Mouse (Mus musculus) cerebellum, adult 8-10 months (tissue): ENCODE results near the gene Cfl1.

ENCODE experiments used
- DNase-seq: peaks from one replicate; pipeline ENCODE4 v3.0.0; 2022

Gene Cfl1

DNA sequence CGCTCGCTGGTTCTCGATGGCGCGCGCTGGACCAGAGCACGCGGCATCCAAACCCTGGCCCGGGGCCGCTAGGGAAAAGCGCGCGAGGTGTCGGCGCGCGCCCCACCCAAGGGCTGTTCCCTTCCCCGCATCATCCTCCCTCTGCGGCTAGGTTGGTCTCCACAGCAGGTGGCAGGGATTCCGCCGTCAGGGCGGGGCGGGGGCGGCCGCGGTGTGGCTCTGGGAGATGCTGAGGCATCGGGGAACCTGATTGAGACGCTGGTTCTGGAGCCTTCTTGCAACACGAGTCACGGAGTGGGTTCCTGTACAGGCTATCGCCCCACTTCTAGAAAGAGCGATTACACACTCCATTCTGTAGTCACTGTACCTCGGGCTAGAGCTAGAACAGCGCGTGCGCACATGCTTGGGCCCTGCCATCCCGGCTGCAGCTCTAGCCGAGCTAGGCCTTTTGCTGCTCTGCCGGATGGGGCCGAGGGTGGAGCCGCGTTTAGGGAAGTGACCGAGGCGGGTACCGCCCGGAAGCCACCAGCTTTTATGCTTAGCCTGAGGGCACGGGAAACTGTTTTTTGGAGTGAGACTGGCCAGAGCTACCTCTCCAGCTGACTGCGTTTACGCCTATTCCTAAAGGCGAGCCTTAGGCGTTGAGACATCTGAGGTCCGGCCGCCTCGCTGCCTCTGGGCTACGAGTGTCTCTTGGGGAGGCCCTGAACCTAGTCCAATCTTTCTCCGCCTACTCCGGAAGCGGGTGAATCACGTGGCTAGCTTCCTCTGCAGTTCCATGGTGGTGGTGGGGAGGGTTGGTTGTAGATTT is 848 bp downstream of the Cfl1 start:
- DNase-seq, result peak; percentile 76

- no peak for DNase-seq
Observed at GRCm38 (mm10) chr19:5492641-5493040, 2.4 kb downstream of the Cfl1 start.

- peak; percentile 32 for DNase-seq
Observed at GRCm38 (mm10) chr19:5493301-5493721, 3.1 kb downstream of the Cfl1 start.

DNA sequence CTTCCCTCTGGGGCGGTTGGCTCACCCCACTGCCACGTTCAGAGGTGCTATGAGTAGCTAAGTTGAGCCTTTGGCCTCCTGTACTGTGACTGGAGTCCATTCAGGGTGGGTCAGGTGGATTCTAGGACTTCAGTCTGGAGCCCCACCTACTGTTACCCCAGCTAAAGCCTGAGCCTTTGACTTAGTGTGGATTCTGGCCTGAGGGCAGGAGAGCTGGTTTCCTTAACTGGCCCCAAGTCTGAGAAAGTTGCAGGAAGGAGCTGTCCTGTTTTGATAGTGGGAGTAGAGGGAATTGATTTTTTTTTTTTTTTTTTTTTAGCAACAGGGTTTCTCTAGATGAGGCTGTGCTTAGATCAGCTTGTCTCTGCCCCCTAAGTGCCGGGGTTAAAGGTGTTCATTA is 4.1 kb downstream of the Cfl1 start:
- DNase-seq, result no peak

DNA sequence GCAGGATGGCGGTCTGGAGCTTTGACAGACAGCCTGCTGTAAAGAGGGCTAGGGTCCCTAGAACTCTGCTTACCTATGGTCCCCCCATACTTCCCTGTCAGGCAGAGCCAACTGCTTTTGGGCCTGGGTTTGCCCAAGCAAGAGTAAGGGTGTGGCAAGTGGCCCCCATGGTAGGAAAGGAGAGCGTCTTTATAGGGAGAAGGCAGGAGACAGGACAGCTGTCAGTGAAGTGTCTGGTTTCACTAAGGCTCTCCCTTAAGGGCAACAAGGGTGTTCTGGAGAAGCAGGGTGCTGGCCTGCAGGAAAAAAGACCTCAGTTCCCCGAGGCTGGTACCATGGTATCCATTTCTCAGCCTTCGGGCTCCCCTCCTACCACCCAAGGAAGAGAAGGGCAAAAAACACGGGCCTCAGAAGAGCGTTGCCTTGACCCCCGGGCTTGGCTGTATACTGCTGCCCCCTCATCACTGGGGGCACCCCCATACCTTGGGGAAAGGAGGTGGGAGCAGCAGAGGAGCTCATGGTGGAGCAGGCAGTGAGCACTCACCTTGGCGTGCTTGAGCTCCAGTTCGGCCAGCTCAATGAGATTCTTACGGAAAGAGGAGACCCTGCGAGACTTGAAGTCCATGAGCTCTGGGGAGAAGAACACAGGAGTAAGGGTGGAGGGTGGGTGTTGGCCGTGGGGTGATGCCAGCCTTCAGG is 5.2 kb downstream of the Cfl1 start:
- peak; percentile 25 for DNase-seq

DNA sequence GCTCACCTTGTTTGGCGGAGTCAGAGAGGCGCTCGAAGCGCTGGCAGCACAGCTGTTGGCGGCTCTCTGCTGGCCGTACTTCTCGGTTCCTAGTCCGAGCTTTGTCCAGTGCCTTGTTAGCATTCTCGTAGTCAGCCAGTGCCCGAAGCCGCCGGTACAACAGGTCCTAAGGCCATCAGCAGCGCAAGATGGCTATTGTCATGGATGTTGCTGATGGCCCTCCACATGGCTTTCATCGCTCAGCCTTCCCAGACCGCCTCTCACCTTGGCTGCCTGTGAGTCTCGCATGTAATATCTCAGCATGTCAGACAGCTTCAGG is 5.8 kb downstream of the Cfl1 start:
- no peak for DNase-seq

DNA sequence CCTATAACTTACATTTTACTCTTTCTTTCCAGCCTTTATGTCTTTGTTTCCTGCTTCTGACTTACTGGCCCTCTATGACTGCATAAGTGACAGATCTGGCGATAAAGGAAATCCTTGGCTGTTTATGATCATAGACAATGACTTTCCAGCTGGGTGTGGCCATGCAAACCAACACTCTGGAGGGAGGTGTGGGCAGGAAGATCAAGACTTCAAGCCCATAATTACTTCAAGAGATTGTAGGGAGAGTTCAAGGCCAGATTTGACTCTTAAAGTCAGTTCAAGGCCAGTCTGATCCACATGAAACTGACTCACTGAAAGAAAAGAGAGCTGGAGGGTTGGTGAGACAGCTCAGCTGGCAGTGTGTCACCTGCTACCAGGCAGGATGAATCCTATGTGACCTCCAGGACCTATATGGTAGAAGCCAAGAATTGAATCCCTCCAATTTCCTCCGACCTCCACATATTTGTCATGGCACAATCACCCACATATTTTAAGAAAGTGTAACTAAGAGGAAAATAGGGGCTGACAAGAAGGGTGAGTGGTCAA is 10.1 kb downstream of the Cfl1 start:
- DNase-seq, result no peak

GRCm38 (mm10) chr19:5503687-5504086 is 13.4 kb downstream of the Cfl1 start, which contains the start of gene 1700020D05Rik:
1700020D05Rik (minus strand) TSS chr19:5503787.
- DNase-seq, result no peak

DNA sequence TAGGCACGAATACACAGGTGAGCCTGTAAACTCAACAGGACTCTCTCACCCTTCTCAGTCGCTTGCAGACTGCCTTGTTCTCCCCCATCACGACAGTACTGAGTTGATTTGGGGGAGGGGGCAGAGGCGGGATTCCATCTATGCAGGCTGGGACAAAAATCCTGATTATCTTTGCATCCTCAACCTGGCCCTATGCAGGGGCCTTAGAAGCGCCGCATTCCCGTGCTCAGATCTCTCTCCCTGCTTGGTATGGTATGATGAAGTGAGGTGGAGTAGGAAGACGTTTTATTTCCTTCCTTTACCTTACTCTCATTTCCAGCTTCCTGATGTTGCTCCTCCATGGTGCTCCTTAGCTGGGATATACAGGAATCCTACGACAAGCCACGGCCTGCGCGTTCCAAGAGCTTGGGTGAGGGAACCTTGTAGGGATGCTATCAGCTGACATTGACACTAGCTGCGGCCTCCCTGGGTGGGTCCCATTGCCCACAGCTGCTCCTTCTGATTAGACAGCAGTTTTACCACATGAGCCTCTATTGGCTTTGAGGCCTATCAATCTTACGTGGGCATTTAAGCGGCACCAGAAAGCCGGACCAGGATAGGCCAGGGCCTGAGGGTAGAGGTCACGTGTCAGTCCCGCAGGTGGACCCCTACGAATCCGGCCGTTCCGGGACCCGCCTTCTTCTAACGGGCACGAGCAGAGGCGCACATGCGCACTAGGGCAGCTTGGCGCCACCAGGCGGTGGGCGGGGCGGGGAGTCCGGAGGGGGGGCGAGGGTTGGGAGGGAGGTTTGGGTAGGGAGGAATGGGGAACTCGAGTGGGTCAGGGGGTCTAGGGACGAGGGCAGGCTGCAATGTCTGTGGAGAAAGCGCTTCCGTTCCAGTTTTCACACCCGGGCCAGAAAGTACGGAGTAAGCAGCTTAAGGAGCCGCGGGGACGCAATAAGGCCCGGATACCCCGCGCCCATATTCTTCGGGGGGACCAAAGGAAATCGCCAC is 20.1 kb downstream of the Cfl1 start, which contains the start of gene Snx32:
Gene Snx32 (minus strand): TSS at position 508 of the 996 bp plus-strand sequence.
- DNase-seq, result peak; percentile 98

GRCm38 (mm10) chr19:5511074-5511632 is 20.9 kb downstream of the Cfl1 start:
- no peak for DNase-seq

DNA sequence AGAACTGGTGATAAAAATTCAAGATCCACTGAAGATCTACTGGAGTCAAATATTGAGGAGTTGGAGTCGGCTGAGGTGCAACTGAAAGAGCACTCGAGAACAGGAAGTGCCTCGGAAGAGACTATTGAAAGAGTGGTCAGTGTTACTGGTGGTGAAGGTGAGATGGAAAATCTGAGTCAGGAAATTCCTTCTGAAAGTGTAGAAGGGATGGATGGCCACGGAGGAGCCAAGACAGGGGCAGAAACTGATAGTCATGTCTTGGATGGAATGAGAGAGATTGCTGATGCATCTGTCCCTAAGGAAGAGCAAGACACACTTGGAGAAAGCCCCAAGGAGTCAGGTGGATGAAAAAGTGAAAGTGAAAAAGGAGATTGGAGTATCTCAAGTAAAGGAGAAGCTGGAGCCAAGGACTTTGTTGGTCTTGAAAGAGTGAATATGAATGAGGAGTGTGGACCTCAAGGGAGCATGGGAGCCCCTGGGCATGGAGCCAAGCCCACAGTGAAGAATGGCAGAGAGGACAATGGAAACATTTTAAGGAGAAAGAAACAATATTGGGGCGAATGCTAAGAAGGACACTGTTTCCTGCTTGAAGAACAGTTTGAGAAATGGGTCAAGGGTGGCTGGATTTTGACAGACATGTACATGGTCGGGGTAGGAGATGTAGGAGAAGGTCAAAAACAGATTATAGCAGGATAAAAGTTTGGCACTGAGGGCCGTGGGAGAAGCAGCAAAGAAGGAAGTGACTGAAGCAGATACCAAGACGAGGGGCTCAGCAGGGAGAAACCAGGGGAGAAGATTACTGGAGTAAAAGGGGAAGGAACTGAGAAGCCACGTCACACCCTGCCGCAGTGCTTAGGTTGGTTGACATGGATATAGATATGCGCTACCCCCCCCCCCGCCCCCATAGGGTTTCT is 22.1 kb downstream of the Cfl1 start:
- DNase-seq, result no peak

DNA sequence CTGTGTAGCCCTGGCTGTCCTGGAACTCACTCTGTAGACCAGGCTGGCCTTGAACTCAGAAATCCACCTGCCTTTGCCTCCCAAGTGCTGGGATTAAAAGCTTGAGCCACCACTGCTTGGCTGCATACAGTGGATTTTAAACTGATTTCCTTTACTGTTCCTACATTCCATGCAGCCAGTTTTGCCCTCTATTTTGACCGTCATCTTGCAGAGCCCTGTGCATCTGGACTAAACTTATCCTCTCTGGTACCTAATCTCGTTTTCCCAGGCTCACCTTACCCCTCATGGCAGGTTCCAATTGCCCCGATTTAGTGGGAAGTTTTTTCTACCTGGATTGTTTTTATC is 22.7 kb downstream of the Cfl1 start:
- no peak for DNase-seq

GRCm38 (mm10) chr19:5515840-5516777 is 25.9 kb downstream of the Cfl1 start:
- DNase-seq, result no peak

GRCm38 (mm10) chr19:5516906-5517505 is 26.8 kb downstream of the Cfl1 start:
- DNase-seq, result no peak

DNA sequence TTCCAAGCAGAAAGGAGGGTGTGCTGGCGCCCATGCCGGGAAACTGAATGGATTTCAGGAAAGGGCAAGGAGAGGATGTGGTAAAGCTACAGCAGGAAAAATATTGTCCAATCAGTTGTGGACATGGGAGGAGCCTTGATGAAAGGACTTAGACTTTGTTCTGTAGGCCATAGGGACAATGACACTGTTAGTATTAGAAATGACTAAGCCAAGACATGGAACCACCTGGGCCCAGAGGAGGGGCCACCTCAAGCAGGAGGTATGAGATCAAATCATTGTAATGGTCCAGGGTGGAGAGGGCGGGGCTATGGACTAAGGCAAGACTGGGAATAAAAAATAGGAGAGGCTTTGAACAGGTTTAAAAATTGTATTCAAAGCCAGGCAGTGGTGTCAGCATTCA is 28.5 kb downstream of the Cfl1 start:
- no peak for DNase-seq

- DNase-seq, result no peak
Observed at GRCm38 (mm10) chr19:5525204-5525603, 34.9 kb downstream of the Cfl1 start.

GRCm38 (mm10) chr19:5529325-5530137 is 39.3 kb downstream of the Cfl1 start:
- DNase-seq, result peak; percentile 97

GRCm38 (mm10) chr19:5530138-5530524 is 39.9 kb downstream of the Cfl1 start:
- DNase-seq, result no peak

DNA sequence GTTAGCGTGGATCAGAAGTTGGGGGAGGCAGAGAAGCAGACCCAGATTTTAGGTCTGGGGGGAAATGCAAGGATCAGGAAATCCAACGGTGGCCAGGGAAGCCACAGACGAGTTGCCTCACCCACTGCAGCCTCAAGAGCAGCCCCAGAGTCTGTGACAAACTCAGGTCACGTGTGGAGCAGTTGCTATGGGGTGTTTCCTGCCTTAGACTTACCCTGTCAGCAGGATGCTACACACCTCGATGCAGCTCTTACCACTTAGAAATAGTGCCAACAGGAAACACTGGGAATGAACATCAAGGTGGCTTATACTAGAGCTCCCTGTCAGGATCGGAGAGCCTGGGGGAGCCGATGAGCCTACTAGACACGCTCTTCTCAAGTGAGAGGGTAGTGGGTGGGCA is 42.3 kb downstream of the Cfl1 start:
- DNase-seq, result no peak
